Mouse (Mus musculus): ENCODE results near the gene Prr7.

GRCm38 (mm10) chr13:55484520-55485088, 20.5 kb downstream of the Prr7 start:
- no peak for TF ChIP-seq CTCF (IDR thresholded peaks at IDR 0.05; ENCODE audit: low read depth)
- TF ChIP-seq EP300 (IDR thresholded peaks at IDR 0.05; ENCODE audit: low read depth) = no peak

Measured in heart, postnatal 0 days (tissue).